Mouse (Mus musculus) lung, postnatal 0 days (tissue): Measurements from ENCODE around the gene Khk. TPM values are rescaled to one million over a fixed set of nuclear protein-coding genes. Genes with fewer than 3 reads are reported as not detected.
A peak's percentile ranks its signal among the peaks of the same experiment; 100 is the strongest.

Source experiments
- ATAC-seq: fragments of 200-750 bp; cut with Nextera tagmentation; 2 replicates; pipeline ENCODE4 v1.8.0; 2017; ENCODE audit warnings: moderate library complexity
- DNase-seq: peaks from one replicate; pipeline ENCODE4 v3.0.0-alpha.2; 2016; ENCODE audit warnings: low spot score
- H3K27ac ChIP-seq: fragments of 300-500 bp; sonication (generic); 2 replicates; pipeline ENCODE4 v1.5.1; 2014; ENCODE audit warnings: antibody characterized with exemption, mild to moderate bottlenecking, low read length, mixed read lengths
- H3K27me3 ChIP-seq: fragments of 300-500 bp; sonication (generic); replicated peaks from 2 replicates; pipeline ENCODE4 v1.6.1; 2014; ENCODE audit warnings: low read length, mixed read lengths; ENCODE audit not compliant: insufficient read depth
- H3K36me3 ChIP-seq: fragments of 300-500 bp; sonication (generic); 2 replicates; pipeline ENCODE4 v1.6.1; 2014; ENCODE audit warnings: low read length, mixed read lengths; ENCODE audit not compliant: insufficient read depth
- H3K4me1 ChIP-seq: fragments of 300-500 bp; sonication (generic); 2 replicates; pipeline ENCODE4 v1.6.1; 2014; ENCODE audit warnings: antibody characterized with exemption, low read depth, low read length, mixed read lengths; ENCODE audit not compliant: insufficient read depth
- H3K4me2 ChIP-seq: fragments of 300-500 bp; sonication (generic); replicated peaks from 2 replicates; pipeline ENCODE4 v1.6.1; 2014; ENCODE audit warnings: low read depth, mild to moderate bottlenecking, low read length, moderate library complexity, mixed read lengths
- H3K4me3 ChIP-seq: fragments of 300-500 bp; sonication (generic); 2 replicates; pipeline ENCODE4 v1.5.1; 2014; ENCODE audit warnings: low read depth, low read length
- H3K9ac ChIP-seq: fragments of 300-500 bp; sonication (generic); replicated peaks from 2 replicates; pipeline ENCODE4 v1.6.1; 2014; ENCODE audit warnings: low read depth, mild to moderate bottlenecking
- H3K9me3 ChIP-seq: fragments of 300-500 bp; sonication (generic); 2 replicates; pipeline ENCODE4 v1.6.1; 2016; ENCODE audit warnings: low read length, mixed read lengths
- CTCF ChIP-seq: IDR thresholded peaks from 2 replicates; pipeline ENCODE4 v1.5.1; 2016; ENCODE audit warnings: antibody characterized with exemption, mild to moderate bottlenecking
- EP300 ChIP-seq: IDR thresholded peaks from 2 replicates; pipeline ENCODE4 v1.6.1; 2016; ENCODE audit warnings: antibody characterized with exemption, mild to moderate bottlenecking, control low read depth
- WGBS: fragments of 180-500 bp; shearing (Covaris S2); extraction: QIAGEN DNeasy Blood & Tissue Kit; methylation state at CpG from one replicate; pipeline ENCODE4 v1.1.7; 2014; 5-methylcytosine and 5-hydroxymethylcytosine counted together
- polyA plus RNA-seq: library from polyadenylated mRNA; unstranded; fragments of >200 nt; fragmentation: Nextera tagmentation; extraction: Ambion mirVana; gene quantifications from 2 replicates; pipeline ENCODE4 v1.2.1, GENCODE M21; 2015

The Khk gene
- polyA plus RNA-seq, 1 experiment from 2014 or later: 48.7 TPM

- no peak for TF ChIP-seq CTCF
- TF ChIP-seq EP300: no peak
- WGBS: 64% methylated on average over 7 of the region's 7 CpGs
- peak overlapping the region; percentile 43; the same call in 1 of the 2 replicates for H3K27ac ChIP-seq
Observed at GRCm38 (mm10) chr5:30890375-30890774, 30.9 kb upstream of the Khk start.

GRCm38 (mm10) chr5:30901860-30902259, 19.4 kb upstream of the Khk start:
- H3K4me1 ChIP-seq: no peaks in the 10 kb centered on the region
- no peaks in the 10 kb centered on the region for H3K27me3 ChIP-seq
- H3K9me3 ChIP-seq: no peaks in the 10 kb centered on the region
- WGBS: 89% methylated on average over 5 of the region's 5 CpGs
- H3K4me3 ChIP-seq: no peak overlapping the region
- H3K36me3 ChIP-seq: peaks cover 13% of the 10 kb centered on the region; the same call in 1 of the 2 replicates
- TF ChIP-seq CTCF: no peak
- no peak for TF ChIP-seq EP300
- no peak overlapping the region for H3K27ac ChIP-seq
- ATAC-seq: no peak
- DNase-seq: no peak
- H3K4me2 ChIP-seq: no peak overlapping the region
- no peak overlapping the region for H3K9ac ChIP-seq

More at GRCm38 (mm10) chr5:30890375-30890774, 30.9 kb upstream of the Khk start:
- H3K4me2 ChIP-seq: no peak overlapping the region; the same call in 1 of the 2 replicates
- peaks cover 7% of the 10 kb centered on the region; the same call in 1 of the 2 replicates for H3K4me1 ChIP-seq
- no peaks in the 10 kb centered on the region for H3K9me3 ChIP-seq
- H3K9ac ChIP-seq: no peak overlapping the region
- H3K36me3 ChIP-seq: peaks cover 17% of the 10 kb centered on the region
- ATAC-seq (no peak), DNase-seq (peak; percentile 55)
- no peaks in the 10 kb centered on the region for H3K27me3 ChIP-seq
- H3K4me3 ChIP-seq: no peak overlapping the region

GRCm38 (mm10) chr5:30907413-30908059, 13.7 kb upstream of the Khk start, which contains the start of gene Ost4:
Ost4 (minus strand) TSS chr5:30907788.
- peaks cover 7% of the 10 kb centered on the region for H3K4me1 ChIP-seq
- ATAC-seq (peak; percentile 97), DNase-seq (peak; percentile 98)
- H3K9ac ChIP-seq: peak within 1 kb of the TSS; percentile 68
- peaks cover 13% of the 10 kb centered on the region; the same call in 1 of the 2 replicates for H3K36me3 ChIP-seq
- H3K9me3 ChIP-seq: no peaks in the 10 kb centered on the region
- H3K4me2 ChIP-seq: peak within 1 kb of the TSS; percentile 83
- H3K27ac ChIP-seq: peak within 1 kb of the TSS; percentile 93
- WGBS: 0% methylated on average over 43 of the region's 58 CpGs
- peak within 1 kb of the TSS; percentile 73 for H3K4me3 ChIP-seq
- TF ChIP-seq CTCF: no peak
- no peak for TF ChIP-seq EP300
- no peaks in the 10 kb centered on the region for H3K27me3 ChIP-seq

- TF ChIP-seq EP300: no peak
- TF ChIP-seq CTCF: no peak
- DNase-seq (peak; percentile 60), ATAC-seq (peak; percentile 18)
- Histone ChIP-seq H3K27ac (peak overlapping the region; percentile 93), H3K4me1 (peaks cover 11% of the 10 kb centered on the region), H3K4me3 (0 out of 2 replicates have a peak overlapping the region, but pooled peaks have one; percentile 73), H3K36me3 (peaks cover 13% of the 10 kb centered on the region; the same call in 1 of the 2 replicates), H3K4me2 (peak overlapping the region; percentile 83), H3K27me3 (no peaks in the 10 kb centered on the region), H3K9ac (no peak overlapping the region), H3K9me3 (no peaks in the 10 kb centered on the region)
- WGBS: 37% methylated on average over 13 of the region's 13 CpGs
Observed at GRCm38 (mm10) chr5:30908426-30909299, 12.6 kb upstream of the Khk start.

- H3K4me1 ChIP-seq: peaks cover 11% of the 10 kb centered on the region
- no peak overlapping the region for H3K9ac ChIP-seq
- WGBS: 28% methylated on average over 7 of the region's 7 CpGs
Observed at GRCm38 (mm10) chr5:30909300-30909659, 12.0 kb upstream of the Khk start.

GRCm38 (mm10) chr5:30909863-30910262, 11.4 kb upstream of the Khk start:
- Histone ChIP-seq H3K27me3 (no peaks in the 10 kb centered on the region), H3K9ac (no peak overlapping the region), H3K4me2 (no peak overlapping the region), H3K4me1 (peaks cover 11% of the 10 kb centered on the region), H3K36me3 (0 out of 2 replicates have a peak, but pooled peaks cover under 1% of the 10 kb centered on the region), H3K9me3 (no peaks in the 10 kb centered on the region), H3K4me3 (no peak overlapping the region), H3K27ac (peak overlapping the region; percentile 93; the same call in 1 of the 2 replicates)
- 82% methylated on average over 7 of the region's 7 CpGs for WGBS
- ATAC-seq: no peak
- no peak for TF ChIP-seq CTCF
- no peak for TF ChIP-seq EP300
- no peak for DNase-seq

More at GRCm38 (mm10) chr5:30909300-30909659, 12.0 kb upstream of the Khk start:
- H3K36me3 ChIP-seq: peaks cover 7% of the 10 kb centered on the region; the same call in 1 of the 2 replicates
- no peak overlapping the region for H3K4me3 ChIP-seq
- H3K27me3 ChIP-seq: no peaks in the 10 kb centered on the region
- DNase-seq: peak; percentile 35
- H3K9me3 ChIP-seq: no peaks in the 10 kb centered on the region
- H3K4me2 ChIP-seq: no peak overlapping the region
- ATAC-seq: no peak
- TF ChIP-seq CTCF (no peak), EP300 (no peak)
- peak overlapping the region; percentile 93 for H3K27ac ChIP-seq
